Mouse (Mus musculus) CH12.LX (cell line): ENCODE data around the gene Foxd3. TPM values are rescaled to one million over a fixed set of nuclear protein-coding genes. Genes with fewer than 3 reads are reported as not detected.

ENCODE experiments used
- DNase-seq: peaks from one replicate; pipeline ENCODE4 v3.0.0-alpha.2; 2013; ENCODE audit errors: extremely low read depth
- H3K27ac ChIP-seq: 2 replicates; pipeline ENCODE4 v1.5.1; 2012; ENCODE audit warnings: low read depth, mild to moderate bottlenecking, control low read depth, moderate library complexity; ENCODE audit not compliant: insufficient read depth
- H3K27me3 ChIP-seq: replicated peaks from 2 replicates; pipeline ENCODE3; 2012; ENCODE audit warnings: inconsistent platforms
- H3K36me3 ChIP-seq, 2 experiments: replicated peaks in 1 of 2; 2 replicates each; pipeline versions ENCODE3 to v1.6.1; 2012; ENCODE audit warnings: inconsistent platforms in 1 of 2, low read length in 1 of 2, mild to moderate bottlenecking in 1 of 2, mixed read lengths in 1 of 2, moderate library complexity in 1 of 2; ENCODE audit not compliant: control insufficient read depth in 1 of 2, insufficient read depth in 1 of 2
- H3K4me1 ChIP-seq, 2 experiments: 2 replicates each; pipeline ENCODE4 v1.6.1; 2012; ENCODE audit warnings: inconsistent platforms in 1 of 2, moderate library complexity in 1 of 2; ENCODE audit not compliant: insufficient read depth in 2 of 2, control insufficient read depth in 1 of 2
- H3K4me2 ChIP-seq: 2 replicates; pipeline ENCODE4 v1.6.1; 2012; ENCODE audit warnings: low read depth, mild to moderate bottlenecking, control low read depth; ENCODE audit not compliant: poor library complexity, insufficient read depth, severe bottlenecking
- H3K4me3 ChIP-seq, 3 experiments: fragments of 150-350 bp in 1 of 3; sonication (generic) in 1 of 3; replicated peaks in 1 of 3; 2 replicates each; pipeline versions ENCODE3 to v1.5.1; 2011 to 2012; ENCODE audit warnings: low read depth in 2 of 3, low read length in 2 of 3, mild to moderate bottlenecking in 2 of 3, moderate library complexity in 2 of 3, control low read depth in 1 of 3, improper control_type of control experiment in 1 of 3, inconsistent platforms in 1 of 3, mixed read lengths in 1 of 3; ENCODE audit not compliant: poor library complexity in 1 of 3
- H3K79me2 ChIP-seq: replicated peaks from 2 replicates; pipeline ENCODE4 v1.6.1; 2012; ENCODE audit warnings: mild to moderate bottlenecking, moderate library complexity; ENCODE audit not compliant: control insufficient read depth, poor library complexity, insufficient read depth, severe bottlenecking; ENCODE audit errors: extremely low read depth
- H3K9ac ChIP-seq: 2 replicates; pipeline ENCODE4 v1.6.1; 2012; ENCODE audit warnings: low read depth, mild to moderate bottlenecking, control low read depth, moderate library complexity; ENCODE audit not compliant: insufficient read depth
- H3K9me3 ChIP-seq: replicated peaks from 2 replicates; pipeline ENCODE3; 2012; ENCODE audit warnings: low read length, inconsistent platforms, mixed read lengths
- BHLHE40 ChIP-seq: IDR thresholded peaks from 2 replicates; pipeline ENCODE4 v1.6.1; 2011; ENCODE audit warnings: mild to moderate bottlenecking, low read depth, low read length, improper control_type of control experiment
- CTCF ChIP-seq, 2 experiments: IDR thresholded peaks in 1 of 2; conservative IDR thresholded peaks in 1 of 2; 2 replicates each; pipeline ENCODE4 v1.5.1; 2011 to 2012; ENCODE audit warnings: low read depth in 2 of 2, low read length in 2 of 2, improper control_type of control experiment in 1 of 2, inconsistent platforms in 1 of 2, mild to moderate bottlenecking in 1 of 2, moderate library complexity in 1 of 2
- E2F4 ChIP-seq: IDR thresholded peaks from 2 replicates; pipeline ENCODE4 v1.6.1; 2011; ENCODE audit warnings: low read depth, low read length, improper control_type of control experiment; ENCODE audit not compliant: insufficient replicate concordance
- EP300 ChIP-seq: IDR thresholded peaks from 2 replicates; pipeline ENCODE4 v1.6.1; 2011; ENCODE audit warnings: low read length, improper control_type of control experiment
- ETS1 ChIP-seq: conservative IDR thresholded peaks from 2 replicates; pipeline ENCODE4 v1.6.1; 2012; ENCODE audit warnings: low read depth, mild to moderate bottlenecking, inconsistent platforms, low read length, improper control_type of control experiment, moderate library complexity
- JUN ChIP-seq: IDR thresholded peaks from 2 replicates; pipeline ENCODE4 v1.6.1; 2011; ENCODE audit warnings: low read depth, mild to moderate bottlenecking, low read length, improper control_type of control experiment, moderate library complexity; ENCODE audit not compliant: insufficient read depth
- JUND ChIP-seq: conservative IDR thresholded peaks from 2 replicates; pipeline ENCODE4 v1.6.1; 2011; ENCODE audit warnings: low read depth, low read length, improper control_type of control experiment
- MAX ChIP-seq: IDR thresholded peaks from 2 replicates; pipeline ENCODE4 v1.6.1; 2011; ENCODE audit warnings: low read length, improper control_type of control experiment
- MAZ ChIP-seq: IDR thresholded peaks from 2 replicates; pipeline ENCODE4 v1.6.1; 2012; ENCODE audit warnings: low read depth, mild to moderate bottlenecking, inconsistent platforms, low read length, improper control_type of control experiment, moderate library complexity
- MXI1 ChIP-seq: IDR thresholded peaks from 2 replicates; pipeline ENCODE4 v1.6.1; 2011; ENCODE audit warnings: mild to moderate bottlenecking, low read depth, low read length, improper control_type of control experiment
- PAX5 ChIP-seq: IDR thresholded peaks from 2 replicates; pipeline ENCODE4 v1.6.1; 2012; ENCODE audit warnings: low read length, inconsistent platforms, mixed read lengths
- RAD21 ChIP-seq: IDR thresholded peaks from 2 replicates; pipeline ENCODE4 v1.6.1; 2011; ENCODE audit warnings: low read depth, mild to moderate bottlenecking, low read length, improper control_type of control experiment, moderate library complexity
- RCOR1 ChIP-seq: conservative IDR thresholded peaks from 2 replicates; pipeline ENCODE4 v1.6.1; 2012; ENCODE audit warnings: low read depth, mild to moderate bottlenecking, inconsistent platforms, low read length, improper control_type of control experiment
- SIN3A ChIP-seq: IDR thresholded peaks from 2 replicates; pipeline ENCODE4 v1.6.1; 2012; ENCODE audit warnings: low read length, improper control_type of control experiment, inconsistent platforms
- TCF12 ChIP-seq: IDR thresholded peaks from 2 replicates; pipeline ENCODE4 v1.6.1; 2014; ENCODE audit warnings: low read depth, mild to moderate bottlenecking, inconsistent platforms, low read length, improper control_type of control experiment
- UBTF ChIP-seq: IDR thresholded peaks from 2 replicates; pipeline ENCODE4 v1.6.1; 2012; ENCODE audit warnings: low read depth, mild to moderate bottlenecking, inconsistent platforms, low read length, improper control_type of control experiment, moderate library complexity
- USF1 ChIP-seq: IDR thresholded peaks from 2 replicates; pipeline ENCODE4 v1.6.1; 2014; ENCODE audit warnings: low read depth, mild to moderate bottlenecking, inconsistent platforms, low read length, improper control_type of control experiment
- ZKSCAN1 ChIP-seq: IDR thresholded peaks from 2 replicates; pipeline ENCODE4 v1.6.1; 2012; ENCODE audit warnings: low read depth, inconsistent platforms, low read length, improper control_type of control experiment, borderline replicate concordance
- dilution Hi-C: fragments of 300-500 bp; cut with MboI; formaldehyde crosslinking; loops from 2 replicates; pipeline ENCODE4 v1.14.3; 2020; ENCODE audit warnings: low sequenced_read_pairs; ENCODE audit not compliant: extremely low pct_unique_long_range_greater_than_20kb, extremely low pct_ligation_motif_present
- in situ Hi-C: fragments of 300-500 bp; cut with MboI; formaldehyde crosslinking; loops from 3 replicates; pipeline ENCODE4 v1.14.3; 2019; ENCODE audit warnings: low sequenced_read_pairs, low pct_ligation_motif_present, low pct_unique_long_range_greater_than_20kb, mixed read lengths
- polyA plus RNA-seq: library from polyadenylated mRNA; unstranded; fragments of >175 nt; gene quantifications from 2 replicates; pipeline ENCODE4 v1.2.1, GENCODE M21; 2012; ENCODE audit warnings: low read depth; ENCODE audit not compliant: insufficient read length
- total RNA-seq, 2 experiments: library from RNA; depleted of rRNA; stranded (reverse); fragments of 300-350 nt in 1 of 2; fragments of >200 nt in 1 of 2; gene quantifications; 2 replicates each; pipeline ENCODE4 v1.2.3; 2012 to 2014

The Foxd3 gene
- total and polyA plus RNA-seq, 3 experiments, result not detected

DNA sequence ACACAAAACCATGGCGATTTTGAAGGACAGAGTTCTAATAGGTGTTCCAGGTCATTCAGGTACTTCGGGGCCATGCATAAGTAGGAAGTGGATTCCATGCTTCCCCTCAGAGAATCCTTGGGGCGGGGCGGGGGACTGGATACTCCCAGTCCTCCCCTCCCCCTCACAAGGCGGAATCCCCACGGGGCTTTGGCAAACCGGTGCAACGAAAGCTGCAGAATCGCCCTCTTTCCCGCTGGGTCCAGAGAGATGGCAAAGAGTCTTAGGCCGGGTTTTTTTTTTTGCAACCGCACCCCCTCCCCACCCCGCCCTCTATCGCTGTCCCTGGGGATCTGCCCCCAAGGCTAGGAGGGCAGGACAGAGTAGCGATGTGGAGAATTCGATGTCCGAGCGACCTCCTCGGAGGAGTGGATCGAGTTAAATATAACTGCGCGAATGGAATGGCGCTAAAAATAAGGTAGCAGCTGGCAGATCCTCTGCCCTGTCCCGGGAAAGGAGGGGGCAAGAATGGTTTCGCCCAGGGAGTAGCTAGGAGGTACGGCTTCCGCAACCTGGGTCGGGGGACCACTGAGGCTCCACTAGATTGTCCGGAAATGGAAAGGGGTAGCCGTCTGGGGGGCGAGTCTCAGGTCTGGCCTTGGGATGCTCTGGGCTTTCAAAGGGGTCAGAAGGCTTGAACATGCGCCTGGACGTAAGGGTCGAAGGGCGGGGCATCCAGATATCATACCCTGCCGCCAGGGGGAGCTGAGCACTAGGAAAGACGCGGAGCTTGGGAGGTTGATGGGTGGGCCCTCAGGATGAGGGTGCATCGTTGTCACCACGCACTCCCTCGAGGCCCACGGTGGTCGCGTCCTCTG lies 5.8 kb upstream of the Foxd3 start:
- Histone ChIP-seq H3K4me2 (no peak overlapping the region), H3K27me3 (no peaks in the 10 kb centered on the region), H3K9me3 (peaks cover 58% of the 10 kb centered on the region), H3K4me1 (no peaks in the 10 kb centered on the region), H3K9ac (no peak overlapping the region), H3K27ac (no peak overlapping the region), H3K36me3 (no peaks in the 10 kb centered on the region), H3K4me3 (no peak overlapping the region), H3K79me2 (no peaks in the 10 kb centered on the region)
- TF ChIP-seq SIN3A, result no peak
- TF ChIP-seq E2F4, result no peak
- TF ChIP-seq RAD21, result no peak
- no peak for TF ChIP-seq CTCF (conservative IDR thresholded peaks at IDR 0.05 in 1 of 2, IDR thresholded peaks at IDR 0.05 in 1 of 2; ENCODE audit: low read depth in 2 of 2, low read length in 2 of 2)
- no peak for TF ChIP-seq UBTF
- no peak for TF ChIP-seq PAX5
- no peak for TF ChIP-seq USF1
- no peak for TF ChIP-seq TCF12
- TF ChIP-seq MAX, result no peak
- dilution Hi-C loops, result no loop called here
- no peak for DNase-seq
- in situ Hi-C loops, result no loop called here

DNA sequence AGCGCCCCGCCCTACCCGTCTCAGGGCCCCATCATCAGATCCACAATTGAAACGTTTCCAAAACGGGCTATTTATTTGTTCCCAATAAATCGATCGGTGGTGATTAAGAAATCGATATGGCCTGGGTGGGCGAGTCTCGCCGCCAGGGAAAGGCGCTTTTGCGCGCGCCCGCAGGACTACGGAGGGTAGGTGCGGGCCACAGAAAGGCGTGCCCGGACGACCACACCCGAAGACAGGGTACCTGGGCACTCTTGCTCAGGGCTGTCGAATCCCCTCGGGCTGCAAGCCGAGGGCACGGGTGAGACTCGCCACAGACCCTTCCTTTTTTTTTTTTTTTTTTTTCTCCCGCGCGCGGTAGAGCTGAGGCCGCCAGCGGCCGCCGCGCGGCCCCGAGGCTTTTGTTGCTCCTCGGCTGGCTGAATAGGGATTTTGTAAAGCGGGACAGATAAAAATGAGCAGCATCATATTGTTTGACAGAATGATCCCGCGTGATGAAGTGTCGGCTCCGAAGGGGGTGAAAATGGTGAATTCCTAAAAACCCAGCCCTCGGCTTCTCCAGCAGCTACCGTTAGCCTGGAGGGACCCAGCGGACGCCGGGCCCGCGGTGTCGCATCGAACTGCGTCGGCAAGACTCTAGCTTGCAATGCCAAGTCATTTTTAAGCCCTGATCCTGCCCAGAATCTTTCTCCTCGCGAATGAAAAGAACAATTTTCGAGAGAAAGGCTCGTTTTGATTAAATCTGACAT lies 5.0 kb upstream of the Foxd3 start:
- TF ChIP-seq E2F4 (no peak), MAZ (no peak), ZKSCAN1 (no peak), JUND (no peak), MXI1 (no peak), RCOR1 (no peak), USF1 (no peak), ETS1 (no peak), JUN (no peak), EP300 (no peak), CTCF (conservative IDR thresholded peaks at IDR 0.05 in 1 of 2, IDR thresholded peaks at IDR 0.05 in 1 of 2; ENCODE audit: low read depth in 2 of 2, low read length in 2 of 2) (no peak), BHLHE40 (no peak), TCF12 (no peak)
- Histone ChIP-seq H3K9ac (no peak overlapping the region), H3K36me3 (no peaks in the 10 kb centered on the region), H3K4me3 (no peak overlapping the region), H3K27ac (no peak overlapping the region), H3K4me1 (no peaks in the 10 kb centered on the region), H3K4me2 (no peak overlapping the region), H3K79me2 (no peaks in the 10 kb centered on the region), H3K9me3 (peaks cover 64% of the 10 kb centered on the region), H3K27me3 (no peaks in the 10 kb centered on the region)
- in situ Hi-C loops, result no loop called here
- dilution Hi-C loops, result no loop called here
- no peak for DNase-seq
